Mouse (Mus musculus) myocyte (in vitro differentiated cells): ENCODE measurements at regions not wholly inside any gene's neighbourhood (a gene's known extent, or its start where the extent isn't known, plus 50 kb on each side); places are given as distances from the start of the nearest gene placed in this dataset.

Source experiments
- CEBPB ChIP-seq: IDR thresholded peaks from 2 replicates; pipeline ENCODE4 v1.6.1; 2011; ENCODE audit warnings: mild to moderate bottlenecking, moderate library complexity; ENCODE audit not compliant: poor library complexity, insufficient read depth, severe bottlenecking
- E2F4 ChIP-seq: IDR thresholded peaks from one replicate; pipeline ENCODE4 v1.6.1; 2011; ENCODE audit warnings: mild to moderate bottlenecking, control low read depth, moderate library complexity; ENCODE audit not compliant: insufficient read depth
- MAX ChIP-seq: IDR thresholded peaks from one replicate; pipeline ENCODE4 v1.6.1; 2011; ENCODE audit warnings: low read depth, mild to moderate bottlenecking, control low read depth
- MYOD1 ChIP-seq, 3 experiments: IDR thresholded peaks; one replicate each; pipeline ENCODE4 v1.6.1; 2011; ENCODE audit warnings: control low read depth in 2 of 3, low read depth in 2 of 3, mild to moderate bottlenecking in 2 of 3, moderate library complexity in 1 of 3; ENCODE audit not compliant: insufficient read length in 2 of 3, control insufficient read depth in 1 of 3
- MYOG ChIP-seq, 3 experiments: IDR thresholded peaks; one replicate each; pipeline ENCODE4 v1.6.1; 2011; ENCODE audit warnings: control low read depth in 2 of 3, low read depth in 2 of 3, mild to moderate bottlenecking in 2 of 3; ENCODE audit not compliant: insufficient read length in 2 of 3, control insufficient read depth in 1 of 3, insufficient read depth in 1 of 3
- POLR2A ChIP-seq: IDR thresholded peaks from one replicate; pipeline ENCODE4 v1.6.1; 2011; ENCODE audit warnings: low read depth, mild to moderate bottlenecking, control low read depth, moderate library complexity; ENCODE audit not compliant: insufficient read length
- POLR2AphosphoS2 ChIP-seq: IDR thresholded peaks from one replicate; pipeline ENCODE4 v1.6.1; 2011; ENCODE audit warnings: low read depth, control low read depth; ENCODE audit not compliant: insufficient read length
- REST ChIP-seq: IDR thresholded peaks from one replicate; pipeline ENCODE4 v1.6.1; 2011; ENCODE audit warnings: mild to moderate bottlenecking, control low read depth, moderate library complexity; ENCODE audit not compliant: insufficient read depth, insufficient read length
- SRF ChIP-seq: IDR thresholded peaks from one replicate; pipeline ENCODE4 v1.6.1; 2011; ENCODE audit warnings: low read depth; ENCODE audit not compliant: control insufficient read depth, insufficient read length
- TCF12 ChIP-seq: IDR thresholded peaks from one replicate; pipeline ENCODE4 v1.6.1; 2011; ENCODE audit warnings: mild to moderate bottlenecking, control low read depth; ENCODE audit not compliant: poor library complexity, insufficient read depth, severe bottlenecking
- TCF3 ChIP-seq: IDR thresholded peaks from one replicate; pipeline ENCODE4 v1.6.1; 2011; ENCODE audit warnings: low read depth, control low read depth; ENCODE audit not compliant: insufficient read length
- USF1 ChIP-seq: IDR thresholded peaks from one replicate; pipeline ENCODE4 v1.6.1; 2011; ENCODE audit warnings: low read depth, mild to moderate bottlenecking, control low read depth, moderate library complexity

GRCm38 (mm10) chr14:114948341-114949155 is 143.5 kb upstream of the Gpc5 start:
- TF ChIP-seq E2F4 (no peak), POLR2A (no peak), CEBPB (no peak), USF1 (no peak), SRF (no peak), MYOG (IDR thresholded peaks at IDR 0.05; ENCODE audit: control insufficient read depth in 1 of 3, insufficient read depth in 1 of 3, insufficient read length in 2 of 3, low read depth in 2 of 3) (no peak), REST (no peak), MAX (no peak), MYOD1 (IDR thresholded peaks at IDR 0.05; ENCODE audit: control insufficient read depth in 1 of 3, insufficient read length in 2 of 3, low read depth in 2 of 3) (no peak), TCF3 (no peak), POLR2AphosphoS2 (no peak), TCF12 (no peak)
